Mouse (Mus musculus) adipocyte (in vitro differentiated cells): ENCODE measurements around the gene Cyp39a1.

ENCODE experiments used
- DNase-seq: peaks from one replicate; pipeline ENCODE4 v3.0.0-alpha.2; 2016; ENCODE audit warnings: low spot score

Gene Cyp39a1

GRCm38 (mm10) chr17:43788222-43788621 is 121.0 kb downstream of the Cyp39a1 start:
- DNase-seq, result peak; percentile 50

GRCm38 (mm10) chr17:43789376-43789775 is 122.2 kb downstream of the Cyp39a1 start:
- peak; percentile 77 for DNase-seq

GRCm38 (mm10) chr17:43791751-43792150 is 124.5 kb downstream of the Cyp39a1 start:
- no peak for DNase-seq

GRCm38 (mm10) chr17:43794731-43795280 is 127.6 kb downstream of the Cyp39a1 start:
- DNase-seq, result peak; percentile 60
